Mouse (Mus musculus) thymus, adult 2 months (tissue): ENCODE results near the gene Gjb5. TPM values are rescaled to one million over a fixed set of nuclear protein-coding genes. Genes with fewer than 3 reads are reported as not detected.

Source experiments
- DNase-seq: peaks from one replicate; pipeline ENCODE4 v3.0.0; 2021
- H3K27ac ChIP-seq: fragments of 200-500 bp; 2 replicates; pipeline ENCODE4 v1.5.1; 2012; ENCODE audit warnings: low read length, control low read depth; ENCODE audit not compliant: control insufficient read depth, insufficient read depth
- H3K27me3 ChIP-seq: fragments of 200-500 bp; 2 replicates; pipeline ENCODE4 v1.6.1; 2012; ENCODE audit warnings: mild to moderate bottlenecking, low read length, moderate library complexity, mixed read lengths; ENCODE audit not compliant: control insufficient read depth, insufficient read depth
- H3K36me3 ChIP-seq: fragments of 200-500 bp; 2 replicates; pipeline ENCODE4 v1.6.1; 2012; ENCODE audit warnings: mild to moderate bottlenecking, low read length, moderate library complexity; ENCODE audit not compliant: control insufficient read depth, insufficient read depth
- H3K4me1 ChIP-seq: fragments of 200-500 bp; replicated peaks from 2 replicates; pipeline ENCODE4 v1.6.1; 2012; ENCODE audit warnings: low read length; ENCODE audit not compliant: control insufficient read depth, insufficient read depth
- H3K4me3 ChIP-seq: fragments of 200-500 bp; 2 replicates; pipeline ENCODE4 v1.5.1; 2012; ENCODE audit warnings: mild to moderate bottlenecking, low read length, control low read depth, moderate library complexity; ENCODE audit not compliant: control insufficient read depth, insufficient read depth
- CTCF ChIP-seq: fragments of 200-500 bp; IDR thresholded peaks from 2 replicates; pipeline ENCODE4 v1.5.1; 2012; ENCODE audit warnings: mild to moderate bottlenecking, control low read depth, low read length, moderate library complexity, borderline replicate concordance; ENCODE audit not compliant: control insufficient read depth, poor library complexity, insufficient read depth; ENCODE audit errors: extremely low read depth
- POLR2A ChIP-seq: fragments of 200-500 bp; IDR thresholded peaks from 2 replicates; pipeline ENCODE4 v1.6.1; 2012; ENCODE audit warnings: mild to moderate bottlenecking, low read length, control low read depth, moderate library complexity; ENCODE audit not compliant: control insufficient read depth, poor library complexity, insufficient read depth; ENCODE audit errors: extremely low read depth
- WGBS: fragments of 180-500 bp; shearing (Covaris S2); methylation state at CpG from one replicate; pipeline ENCODE4 v1.1.7; 2018; 5-methylcytosine and 5-hydroxymethylcytosine counted together
- polyA plus RNA-seq: library from polyadenylated mRNA; depleted of rRNA; stranded (reverse); fragments of >200 nt; gene quantifications from 2 replicates; pipeline ENCODE4 v1.2.3, GENCODE M21; 2012

Gene Gjb5
- polyA plus RNA-seq, 1 experiment = 0.78 TPM

- DNase-seq = peak; percentile 28
- H3K4me3 ChIP-seq = no peak overlapping the region
- 32% methylated on average over 4 of the region's 4 CpGs for WGBS
- TF ChIP-seq POLR2A = no peak
- TF ChIP-seq CTCF = no peak
- no peak overlapping the region for H3K27ac ChIP-seq
- no peaks in the 10 kb centered on the region for H3K4me1 ChIP-seq
- H3K27me3 ChIP-seq = no peaks in the 10 kb centered on the region
- no peaks in the 10 kb centered on the region for H3K36me3 ChIP-seq
Observed at GRCm38 (mm10) chr4:127377344-127377743, 19.4 kb upstream of the Gjb5 start.

- no peak overlapping the region for H3K4me3 ChIP-seq
- DNase-seq = no peak
- TF ChIP-seq POLR2A (no peak), CTCF (no peak)
- no peaks in the 10 kb centered on the region for H3K27me3 ChIP-seq
- H3K36me3 ChIP-seq = no peaks in the 10 kb centered on the region
- no peak overlapping the region for H3K27ac ChIP-seq
- 87% methylated on average over 17 of the region's 17 CpGs for WGBS
- no peaks in the 10 kb centered on the region for H3K4me1 ChIP-seq
Observed at GRCm38 (mm10) chr4:127375541-127376177, 17.7 kb upstream of the Gjb5 start.

- no peak for TF ChIP-seq POLR2A
- TF ChIP-seq CTCF = no peak
- H3K27ac ChIP-seq = no peak overlapping the region
- no peak for DNase-seq
- 87% methylated on average over 4 of the region's 4 CpGs for WGBS
- no peak overlapping the region for H3K4me3 ChIP-seq
- H3K36me3 ChIP-seq = no peaks in the 10 kb centered on the region
- H3K4me1 ChIP-seq = no peaks in the 10 kb centered on the region
- no peaks in the 10 kb centered on the region for H3K27me3 ChIP-seq
Observed at GRCm38 (mm10) chr4:127374645-127375044, 16.7 kb upstream of the Gjb5 start.

- no peak for DNase-seq
- 79% methylated on average over 8 of the region's 8 CpGs for WGBS
- Histone ChIP-seq H3K4me1 (no peaks in the 10 kb centered on the region), H3K27me3 (no peaks in the 10 kb centered on the region), H3K36me3 (no peaks in the 10 kb centered on the region), H3K4me3 (no peak overlapping the region), H3K27ac (no peak overlapping the region)
- TF ChIP-seq POLR2A = no peak
- no peak for TF ChIP-seq CTCF
Observed at GRCm38 (mm10) chr4:127373491-127373890, 15.5 kb upstream of the Gjb5 start.

GRCm38 (mm10) chr4:127371546-127371945 is 13.6 kb upstream of the Gjb5 start:
- no peak for DNase-seq
- 79% methylated on average over 5 of the region's 5 CpGs for WGBS
- Histone ChIP-seq H3K27ac (no peak overlapping the region), H3K4me1 (no peaks in the 10 kb centered on the region), H3K36me3 (no peaks in the 10 kb centered on the region), H3K27me3 (no peaks in the 10 kb centered on the region), H3K4me3 (no peak overlapping the region)
- TF ChIP-seq POLR2A = no peak
- no peak for TF ChIP-seq CTCF

- Histone ChIP-seq H3K27ac (no peak overlapping the region), H3K27me3 (no peaks in the 10 kb centered on the region), H3K4me3 (no peak overlapping the region), H3K36me3 (no peaks in the 10 kb centered on the region), H3K4me1 (no peaks in the 10 kb centered on the region)
- peak; percentile 14 for DNase-seq
- WGBS = 47% methylated on average over 2 of the region's 2 CpGs
- TF ChIP-seq POLR2A = no peak
- TF ChIP-seq CTCF = 0 out of 2 replicates have a peak, but pooled peaks have one; percentile 26
Observed at GRCm38 (mm10) chr4:127370447-127370846, 12.5 kb upstream of the Gjb5 start.

- Histone ChIP-seq H3K27me3 (no peaks in the 10 kb centered on the region), H3K4me1 (no peaks in the 10 kb centered on the region), H3K27ac (no peak overlapping the region), H3K36me3 (no peaks in the 10 kb centered on the region), H3K4me3 (no peak overlapping the region)
- DNase-seq = peak; percentile 63
- peak; percentile 79 for TF ChIP-seq CTCF
- no peak for TF ChIP-seq POLR2A
- WGBS = 35% methylated on average over 13 of the region's 13 CpGs
Observed at GRCm38 (mm10) chr4:127368379-127368973, 10.5 kb upstream of the Gjb5 start.
